Mouse (Mus musculus) intestine, embryonic 14.5 days (tissue): ENCODE measurements around the gene Pxt1. TPM values are rescaled to one million over a fixed set of nuclear protein-coding genes. Genes with fewer than 3 reads are reported as not detected.
A peak's percentile ranks its signal among the peaks of the same experiment; 100 is the strongest.

Experiments used
- ATAC-seq: fragments of 200-750 bp; cut with Nextera tagmentation; replicated peaks from 2 replicates; pipeline ENCODE4 v1.8.0; 2017; ENCODE audit warnings: low read depth, moderate number of reproducible peaks, moderate TSS enrichment, moderate library complexity; ENCODE audit not compliant: low FRiP score, low TSS enrichment
- DNase-seq: peaks from one replicate; pipeline ENCODE4 v3.0.0-alpha.2; 2018; ENCODE audit warnings: low spot score
- H3K27ac ChIP-seq: fragments of 300-500 bp; sonication (generic); 2 replicates; pipeline ENCODE4 v1.5.1; 2014; ENCODE audit warnings: low read depth, mild to moderate bottlenecking, control low read depth
- H3K27me3 ChIP-seq: fragments of 300-500 bp; sonication (generic); replicated peaks from 2 replicates; pipeline ENCODE4 v1.6.1; 2014; ENCODE audit warnings: low read length, control low read depth; ENCODE audit not compliant: control insufficient read depth, insufficient read depth
- H3K36me3 ChIP-seq: fragments of 300-500 bp; sonication (generic); 2 replicates; pipeline ENCODE4 v1.6.1; 2014; ENCODE audit warnings: low read length, control low read depth; ENCODE audit not compliant: control insufficient read depth, insufficient read depth
- H3K4me1 ChIP-seq: fragments of 300-500 bp; sonication (generic); replicated peaks from 2 replicates; pipeline ENCODE4 v1.6.1; 2014; ENCODE audit warnings: low read length, control low read depth, mixed read lengths; ENCODE audit not compliant: control insufficient read depth, insufficient read depth
- H3K4me2 ChIP-seq: fragments of 300-500 bp; sonication (generic); 2 replicates; pipeline ENCODE4 v1.6.1; 2014; ENCODE audit warnings: low read length
- H3K4me3 ChIP-seq: fragments of 300-500 bp; sonication (generic); 2 replicates; pipeline ENCODE4 v1.5.1; 2014; ENCODE audit warnings: low read depth, low read length, control low read depth, mixed read lengths
- H3K9ac ChIP-seq: fragments of 300-500 bp; sonication (generic); 2 replicates; pipeline ENCODE4 v1.6.1; 2014; ENCODE audit warnings: mild to moderate bottlenecking, low read length
- H3K9me3 ChIP-seq: fragments of 300-500 bp; sonication (generic); 2 replicates; pipeline ENCODE4 v1.6.1; 2016; ENCODE audit warnings: low read length, control low read depth; ENCODE audit not compliant: control insufficient read depth
- WGBS: fragments of 180-500 bp; shearing (Covaris S2); extraction: QIAGEN DNeasy Blood & Tissue Kit; methylation state at CpG from one replicate; pipeline ENCODE4 v1.1.7; 2014; 5-methylcytosine and 5-hydroxymethylcytosine counted together
- polyA plus RNA-seq: library from polyadenylated mRNA; unstranded; fragments of >200 nt; fragmentation: Nextera tagmentation; extraction: Ambion mirVana; gene quantifications from 2 replicates; pipeline ENCODE4 v1.2.1, GENCODE M21; 2014

Pxt1 gene
- polyA plus RNA-seq, 1 experiment from 2014 or later = not detected

GRCm38 (mm10) chr17:28929369-28929768 lies 14.3 kb downstream of the Pxt1 start:
- no peak overlapping the region for H3K9ac ChIP-seq
- H3K9me3 ChIP-seq = no peaks in the 10 kb centered on the region
- ATAC-seq (no peak), DNase-seq (no peak)
- H3K4me2 ChIP-seq = no peak overlapping the region
- peaks cover 15% of the 10 kb centered on the region; the same call in 1 of the 2 replicates for H3K4me1 ChIP-seq
- H3K36me3 ChIP-seq = no peaks in the 10 kb centered on the region
- 91% methylated on average over 4 of the region's 4 CpGs for WGBS
- no peak overlapping the region for H3K27ac ChIP-seq
- H3K4me3 ChIP-seq = no peak overlapping the region
- no peaks in the 10 kb centered on the region for H3K27me3 ChIP-seq

- H3K4me1 ChIP-seq = peaks cover 13% of the 10 kb centered on the region; the same call in 1 of the 2 replicates
- no peaks in the 10 kb centered on the region for H3K9me3 ChIP-seq
- H3K27me3 ChIP-seq = no peaks in the 10 kb centered on the region
- no peaks in the 10 kb centered on the region for H3K36me3 ChIP-seq
- H3K4me3 ChIP-seq = no peak overlapping the region
- no peak overlapping the region for H3K9ac ChIP-seq
- no peak for ATAC-seq
- no peak overlapping the region for H3K4me2 ChIP-seq
- H3K27ac ChIP-seq = no peak overlapping the region
- DNase-seq = no peak
- WGBS = 76% methylated on average over 9 of the region's 9 CpGs
These were observed 15.6 kb downstream of the Pxt1 start for GRCm38 (mm10) chr17:28928004-28928403.

- H3K4me2 ChIP-seq = no peak overlapping the region
- H3K4me1 ChIP-seq = peaks cover 13% of the 10 kb centered on the region; the same call in 1 of the 2 replicates
- H3K9me3 ChIP-seq = no peaks in the 10 kb centered on the region
- WGBS = 47% methylated on average over 15 of the region's 15 CpGs
- DNase-seq (peak; percentile 73), ATAC-seq (no peak)
- H3K27me3 ChIP-seq = no peaks in the 10 kb centered on the region
- H3K4me3 ChIP-seq = no peak overlapping the region
- no peak overlapping the region for H3K27ac ChIP-seq
- no peak overlapping the region for H3K9ac ChIP-seq
- H3K36me3 ChIP-seq = no peaks in the 10 kb centered on the region
These were observed 16.6 kb downstream of the Pxt1 start for GRCm38 (mm10) chr17:28926866-28927635.

- Histone ChIP-seq H3K27ac (no peak overlapping the region), H3K4me1 (peaks cover 13% of the 10 kb centered on the region; the same call in 1 of the 2 replicates), H3K4me2 (no peak overlapping the region), H3K9me3 (no peaks in the 10 kb centered on the region), H3K27me3 (no peaks in the 10 kb centered on the region), H3K9ac (no peak overlapping the region), H3K36me3 (no peaks in the 10 kb centered on the region), H3K4me3 (no peak overlapping the region)
- DNase-seq = peak; percentile 90
- WGBS = 13% methylated on average over 13 of the region's 13 CpGs
- no peak for ATAC-seq
These were observed 17.3 kb downstream of the Pxt1 start for GRCm38 (mm10) chr17:28926380-28926779.

- Histone ChIP-seq H3K36me3 (no peaks in the 10 kb centered on the region), H3K27ac (no peak overlapping the region), H3K4me2 (no peak overlapping the region), H3K27me3 (no peaks in the 10 kb centered on the region), H3K9ac (no peak overlapping the region), H3K4me3 (no peak overlapping the region), H3K4me1 (peaks cover 4% of the 10 kb centered on the region; the same call in 1 of the 2 replicates), H3K9me3 (no peaks in the 10 kb centered on the region)
- 84% methylated on average over 8 of the region's 8 CpGs for WGBS
- ATAC-seq (no peak), DNase-seq (no peak)
These were observed 18.6 kb downstream of the Pxt1 start for GRCm38 (mm10) chr17:28924957-28925595.

GRCm38 (mm10) chr17:28922096-28922495 lies 21.5 kb downstream of the Pxt1 start:
- 58% methylated on average over 6 of the region's 6 CpGs for WGBS
- ATAC-seq = no peak

GRCm38 (mm10) chr17:28921086-28921485 lies 22.6 kb downstream of the Pxt1 start:
- H3K9me3 ChIP-seq = no peaks in the 10 kb centered on the region
- no peak overlapping the region for H3K27ac ChIP-seq
- H3K4me2 ChIP-seq = no peak overlapping the region
- H3K27me3 ChIP-seq = no peaks in the 10 kb centered on the region
- 67% methylated on average over 8 of the region's 8 CpGs for WGBS
- no peak overlapping the region for H3K4me3 ChIP-seq
- ATAC-seq = no peak
- no peaks in the 10 kb centered on the region for H3K4me1 ChIP-seq
- no peak overlapping the region for H3K9ac ChIP-seq
- DNase-seq = no peak
- H3K36me3 ChIP-seq = no peaks in the 10 kb centered on the region

More at GRCm38 (mm10) chr17:28922096-28922495, 21.5 kb downstream of the Pxt1 start:
- no peaks in the 10 kb centered on the region for H3K9me3 ChIP-seq
- H3K27me3 ChIP-seq = no peaks in the 10 kb centered on the region
- H3K27ac ChIP-seq = no peak overlapping the region
- DNase-seq = no peak
- no peak overlapping the region for H3K4me3 ChIP-seq
- H3K36me3 ChIP-seq = no peaks in the 10 kb centered on the region
- no peak overlapping the region for H3K9ac ChIP-seq
- no peaks in the 10 kb centered on the region for H3K4me1 ChIP-seq
- H3K4me2 ChIP-seq = no peak overlapping the region

- H3K27ac ChIP-seq = no peak overlapping the region
- no peaks in the 10 kb centered on the region for H3K4me1 ChIP-seq
- H3K27me3 ChIP-seq = no peaks in the 10 kb centered on the region
- no peaks in the 10 kb centered on the region for H3K36me3 ChIP-seq
- no peak overlapping the region for H3K4me2 ChIP-seq
- no peak overlapping the region for H3K4me3 ChIP-seq
- ATAC-seq = no peak
- no peaks in the 10 kb centered on the region for H3K9me3 ChIP-seq
- no peak overlapping the region for H3K9ac ChIP-seq
- WGBS = 67% methylated on average over 1 of the region's 1 CpGs
- DNase-seq = no peak
These were observed 27.1 kb downstream of the Pxt1 start for GRCm38 (mm10) chr17:28916520-28916919.
